Mouse (Mus musculus) limb, embryonic 12.5 days (tissue): ENCODE measurements around the gene Tnrc6b. TPM values are rescaled to one million over a fixed set of nuclear protein-coding genes. Genes with fewer than 3 reads are reported as not detected.

Experiments
- ATAC-seq: fragments of 200-750 bp; cut with Nextera tagmentation; 2 replicates; pipeline ENCODE4 v1.8.0; 2017; ENCODE audit warnings: low read depth, moderate TSS enrichment; ENCODE audit not compliant: insufficient number of reproducible peaks, insufficient read depth, low FRiP score, low TSS enrichment
- H3K27ac ChIP-seq: fragments of 300-500 bp; sonication (generic); 2 replicates; pipeline ENCODE4 v1.5.1; 2016; ENCODE audit warnings: mild to moderate bottlenecking, moderate library complexity
- H3K27me3 ChIP-seq: fragments of 300-500 bp; sonication (generic); 2 replicates; pipeline ENCODE4 v1.6.1; 2016; ENCODE audit warnings: mild to moderate bottlenecking, moderate library complexity
- H3K36me3 ChIP-seq: fragments of 300-500 bp; sonication (generic); 2 replicates; pipeline ENCODE4 v1.6.1; 2016; ENCODE audit warnings: mild to moderate bottlenecking, moderate library complexity
- H3K4me1 ChIP-seq: fragments of 300-500 bp; sonication (generic); replicated peaks from 2 replicates; pipeline ENCODE4 v1.6.1; 2016
- H3K4me2 ChIP-seq: fragments of 300-500 bp; sonication (generic); 2 replicates; pipeline ENCODE4 v1.6.1; 2016; ENCODE audit warnings: mild to moderate bottlenecking, moderate library complexity
- H3K4me3 ChIP-seq: fragments of 300-500 bp; sonication (generic); replicated peaks from 2 replicates; pipeline ENCODE4 v1.5.1; 2016; ENCODE audit warnings: mild to moderate bottlenecking
- H3K9ac ChIP-seq: fragments of 300-500 bp; sonication (generic); replicated peaks from 2 replicates; pipeline ENCODE4 v1.6.1; 2016; ENCODE audit warnings: mild to moderate bottlenecking, moderate library complexity
- H3K9me3 ChIP-seq: fragments of 300-500 bp; sonication (generic); 2 replicates; pipeline ENCODE4 v1.6.1; 2016; ENCODE audit warnings: mild to moderate bottlenecking, moderate library complexity
- whole genome bisulfite sequencing: fragments of 180-500 bp; shearing (Covaris S2); methylation state at CpG from one replicate; pipeline ENCODE4 v1.1.7; 2016; 5-methylcytosine and 5-hydroxymethylcytosine counted together
- polyA plus RNA-seq: library from polyadenylated mRNA; unstranded; fragments of >200 nt; fragmentation: Nextera tagmentation; extraction: Ambion mirVana; gene quantifications from 2 replicates; pipeline ENCODE4 v1.2.1, GENCODE M21; 2016

Tnrc6b gene
- polyA plus RNA-seq, 1 experiment from 2014 or later = 41.0 TPM

GRCm38 (mm10) chr15:80704267-80704666, 6.8 kb upstream of the Tnrc6b start:
- Histone ChIP-seq H3K36me3 (no peaks in the 10 kb centered on the region), H3K9ac (no peak overlapping the region), H3K27me3 (0 out of 2 replicates have a peak, but pooled peaks cover 2% of the 10 kb centered on the region), H3K9me3 (no peaks in the 10 kb centered on the region), H3K4me1 (peaks cover 17% of the 10 kb centered on the region), H3K4me3 (no peak overlapping the region), H3K4me2 (peak overlapping the region; percentile 26; the same call in 1 of the 2 replicates), H3K27ac (no peak overlapping the region)
- ATAC-seq = peak; percentile 89
- 3% methylated on average over 7 of the region's 7 CpGs for WGBS

GRCm38 (mm10) chr15:80705828-80706549, 5.1 kb upstream of the Tnrc6b start:
- H3K9ac ChIP-seq = no peak overlapping the region
- H3K4me1 ChIP-seq = peaks cover 17% of the 10 kb centered on the region
- H3K9me3 ChIP-seq = no peaks in the 10 kb centered on the region
- 0 out of 2 replicates have a peak, but pooled peaks cover 2% of the 10 kb centered on the region for H3K27me3 ChIP-seq
- H3K27ac ChIP-seq = peak overlapping the region; percentile 46
- peak overlapping the region; percentile 19 for H3K4me3 ChIP-seq
- WGBS = 29% methylated on average over 18 of the region's 18 CpGs
- no peaks in the 10 kb centered on the region for H3K36me3 ChIP-seq
- ATAC-seq = no peak
- peak overlapping the region; percentile 52 for H3K4me2 ChIP-seq

- H3K9me3 ChIP-seq = no peaks in the 10 kb centered on the region
- no peak for ATAC-seq
- H3K27ac ChIP-seq = peak overlapping the region; percentile 78
- no peaks in the 10 kb centered on the region for H3K36me3 ChIP-seq
- H3K4me3 ChIP-seq = peak overlapping the region; percentile 19
- WGBS = 15% methylated on average over 11 of the region's 11 CpGs
- peak overlapping the region; percentile 52 for H3K4me2 ChIP-seq
- 0 out of 2 replicates have a peak, but pooled peaks cover 2% of the 10 kb centered on the region for H3K27me3 ChIP-seq
- no peak overlapping the region for H3K9ac ChIP-seq
- H3K4me1 ChIP-seq = peaks cover 17% of the 10 kb centered on the region
Measured at GRCm38 (mm10) chr15:80706596-80706995, 4.5 kb upstream of the Tnrc6b start.

- Histone ChIP-seq H3K9ac (no peak overlapping the region), H3K9me3 (no peaks in the 10 kb centered on the region), H3K4me2 (peak overlapping the region; percentile 52; the same call in 1 of the 2 replicates), H3K27ac (peak overlapping the region; percentile 78), H3K4me1 (peaks cover 18% of the 10 kb centered on the region), H3K27me3 (0 out of 2 replicates have a peak, but pooled peaks cover 2% of the 10 kb centered on the region), H3K4me3 (no peak overlapping the region), H3K36me3 (no peaks in the 10 kb centered on the region)
- 69% methylated on average over 8 of the region's 8 CpGs for WGBS
- no peak for ATAC-seq
Measured at GRCm38 (mm10) chr15:80707088-80707487, 4.0 kb upstream of the Tnrc6b start.

- 60% methylated on average over 6 of the region's 6 CpGs for WGBS
- Histone ChIP-seq H3K4me1 (peaks cover 25% of the 10 kb centered on the region), H3K9ac (no peak overlapping the region), H3K4me3 (no peak overlapping the region), H3K27me3 (no peaks in the 10 kb centered on the region), H3K4me2 (no peak overlapping the region), H3K9me3 (no peaks in the 10 kb centered on the region), H3K36me3 (no peaks in the 10 kb centered on the region), H3K27ac (no peak overlapping the region)
- no peak for ATAC-seq
Measured at GRCm38 (mm10) chr15:80709593-80709992, 1.5 kb upstream of the Tnrc6b start.

GRCm38 (mm10) chr15:80710257-80710607, 881 bp upstream of the Tnrc6b start:
- ATAC-seq = no peak
- Histone ChIP-seq H3K27ac (no peak overlapping the region), H3K27me3 (no peaks in the 10 kb centered on the region), H3K36me3 (no peaks in the 10 kb centered on the region), H3K9ac (no peak overlapping the region), H3K4me3 (peak overlapping the region; percentile 90), H3K9me3 (no peaks in the 10 kb centered on the region), H3K4me2 (peak overlapping the region; percentile 53), H3K4me1 (peaks cover 25% of the 10 kb centered on the region)
- 17% methylated on average over 5 of the region's 5 CpGs for WGBS

GRCm38 (mm10) chr15:80711401-80712151, 463 bp downstream of the Tnrc6b start:
- no peaks in the 10 kb centered on the region for H3K36me3 ChIP-seq
- under 1% methylated on average over 92 of the region's 106 CpGs for WGBS
- no peaks in the 10 kb centered on the region for H3K27me3 ChIP-seq
- H3K4me1 ChIP-seq = peaks cover 20% of the 10 kb centered on the region
- peak overlapping the region; percentile 84 for H3K4me2 ChIP-seq
- H3K4me3 ChIP-seq = peak overlapping the region; percentile 90
- H3K9me3 ChIP-seq = no peaks in the 10 kb centered on the region
- peak overlapping the region; percentile 89 for H3K9ac ChIP-seq
- ATAC-seq = peak; percentile 42; the same call in 1 of the 2 replicates
- H3K27ac ChIP-seq = peak overlapping the region; percentile 90

GRCm38 (mm10) chr15:80714299-80714698, 3.2 kb downstream of the Tnrc6b start:
- WGBS = 67% methylated on average over 4 of the region's 4 CpGs
- H3K36me3 ChIP-seq = no peaks in the 10 kb centered on the region
- H3K9me3 ChIP-seq = no peaks in the 10 kb centered on the region
- no peak overlapping the region for H3K4me3 ChIP-seq
- no peak overlapping the region for H3K9ac ChIP-seq
- no peak for ATAC-seq
- H3K27me3 ChIP-seq = no peaks in the 10 kb centered on the region
- H3K4me2 ChIP-seq = no peak overlapping the region
- H3K4me1 ChIP-seq = peaks cover 7% of the 10 kb centered on the region; the same call in 1 of the 2 replicates
- H3K27ac ChIP-seq = no peak overlapping the region

GRCm38 (mm10) chr15:80716631-80717135, 5.6 kb downstream of the Tnrc6b start:
- no peak overlapping the region for H3K4me2 ChIP-seq
- no peaks in the 10 kb centered on the region for H3K36me3 ChIP-seq
- WGBS = 89% methylated on average over 8 of the region's 8 CpGs
- H3K27ac ChIP-seq = no peak overlapping the region
- no peaks in the 10 kb centered on the region for H3K27me3 ChIP-seq
- ATAC-seq = no peak
- no peak overlapping the region for H3K9ac ChIP-seq
- peaks cover 7% of the 10 kb centered on the region; the same call in 1 of the 2 replicates for H3K4me1 ChIP-seq
- H3K9me3 ChIP-seq = no peaks in the 10 kb centered on the region
- H3K4me3 ChIP-seq = no peak overlapping the region

- H3K4me3 ChIP-seq = no peak overlapping the region
- no peaks in the 10 kb centered on the region for H3K36me3 ChIP-seq
- no peak for ATAC-seq
- H3K27ac ChIP-seq = no peak overlapping the region
- 55% methylated on average over 1 of the region's 1 CpGs for WGBS
- no peaks in the 10 kb centered on the region for H3K27me3 ChIP-seq
- no peak overlapping the region for H3K9ac ChIP-seq
- no peak overlapping the region for H3K4me2 ChIP-seq
- H3K4me1 ChIP-seq = peaks cover 3% of the 10 kb centered on the region; the same call in 1 of the 2 replicates
- no peaks in the 10 kb centered on the region for H3K9me3 ChIP-seq
Measured at GRCm38 (mm10) chr15:80717431-80717830, 6.3 kb downstream of the Tnrc6b start.

- Histone ChIP-seq H3K4me3 (no peak overlapping the region), H3K4me1 (0 out of 2 replicates have a peak, but pooled peaks cover 4% of the 10 kb centered on the region), H3K27ac (no peak overlapping the region), H3K36me3 (no peaks in the 10 kb centered on the region), H3K4me2 (no peak overlapping the region), H3K27me3 (no peaks in the 10 kb centered on the region), H3K9ac (no peak overlapping the region), H3K9me3 (no peaks in the 10 kb centered on the region)
- ATAC-seq = no peak
- 72% methylated on average over 5 of the region's 5 CpGs for WGBS
Measured at GRCm38 (mm10) chr15:80720249-80720648, 9.1 kb downstream of the Tnrc6b start.
